Mouse (Mus musculus) kidney, adult 2 months (tissue): ENCODE measurements at regions not wholly inside any gene's neighbourhood (a gene's known extent, or its start where the extent isn't known, plus 50 kb on each side); places are given as distances from the start of the nearest gene placed in this dataset.
A peak's percentile ranks its signal among the peaks of the same experiment; 100 is the strongest.

Source experiments
- DNase-seq: peaks from one replicate; pipeline ENCODE4 v3.0.0; 2021
- H3K27ac ChIP-seq: fragments of 200-500 bp; 2 replicates; pipeline ENCODE4 v1.5.1; 2012; ENCODE audit warnings: low read depth, low read length, control low read depth, inconsistent platforms; ENCODE audit not compliant: insufficient read depth
- H3K27me3 ChIP-seq: fragments of 200-500 bp; replicated peaks from 2 replicates; pipeline ENCODE4 v1.6.1; 2012; ENCODE audit warnings: mild to moderate bottlenecking, moderate library complexity, low read length, inconsistent platforms; ENCODE audit not compliant: control insufficient read depth, insufficient read depth
- H3K36me3 ChIP-seq: fragments of 200-500 bp; 2 replicates; pipeline ENCODE4 v1.6.1; 2012; ENCODE audit warnings: mild to moderate bottlenecking, moderate library complexity, low read length, inconsistent platforms; ENCODE audit not compliant: control insufficient read depth, insufficient read depth
- H3K4me1 ChIP-seq: fragments of 200-500 bp; 2 replicates; pipeline ENCODE4 v1.6.1; 2011; ENCODE audit warnings: low read length; ENCODE audit not compliant: control insufficient read depth, insufficient read depth
- H3K4me3 ChIP-seq: fragments of 200-500 bp; 2 replicates; pipeline ENCODE4 v1.5.1; 2011; ENCODE audit warnings: mild to moderate bottlenecking, low read depth, low read length, control low read depth; ENCODE audit not compliant: insufficient read depth
- CTCF ChIP-seq: fragments of 200-500 bp; conservative IDR thresholded peaks from 2 replicates; pipeline ENCODE4 v1.5.1; 2011; ENCODE audit warnings: low read depth, mild to moderate bottlenecking, control low read depth, low read length, moderate library complexity, mixed read lengths; ENCODE audit not compliant: insufficient read depth, insufficient read length
- POLR2A ChIP-seq: fragments of 200-500 bp; IDR thresholded peaks from one replicate; pipeline ENCODE4 v1.6.1; 2011; ENCODE audit warnings: low read depth, low read length, control low read depth
- WGBS: fragments of 180-500 bp; shearing (Covaris S2); methylation state at CpG from one replicate; pipeline ENCODE4 v1.1.7; 2018; 5-methylcytosine and 5-hydroxymethylcytosine counted together

DNA sequence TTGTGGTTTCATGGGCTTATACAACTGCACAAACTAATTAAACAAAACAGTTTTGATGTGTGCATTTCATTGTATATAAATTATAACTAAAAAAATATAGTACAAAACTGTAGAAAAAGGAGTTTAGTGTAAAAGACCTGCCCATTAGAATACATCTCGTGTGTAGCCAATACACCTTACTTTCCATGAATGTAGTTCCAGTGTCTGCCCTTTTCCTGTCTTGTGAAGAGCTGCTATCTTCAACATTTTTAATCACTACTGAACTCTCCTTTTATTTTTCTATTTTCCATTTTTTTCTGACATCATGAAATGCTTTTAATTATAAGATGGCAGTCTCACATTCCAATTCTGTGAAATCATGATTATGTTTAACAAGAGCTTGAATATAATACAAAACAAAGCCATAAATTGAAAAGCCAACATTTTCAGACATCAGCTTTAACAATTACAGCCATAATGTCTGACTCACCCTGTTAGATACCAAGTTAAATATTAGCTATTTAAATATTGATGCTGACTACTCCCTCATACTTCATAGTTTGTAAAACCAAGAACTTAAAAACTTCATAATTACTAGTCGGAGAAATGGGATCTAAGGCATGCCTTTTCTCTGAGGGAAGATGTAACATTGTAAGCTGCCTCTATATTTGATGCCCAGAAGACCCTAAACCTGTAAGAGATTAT is 163.6 kb upstream of the Sema3d start:
- Histone ChIP-seq H3K4me1 (no peaks in the 10 kb centered on the region), H3K4me3 (no peak overlapping the region), H3K27me3 (no peaks in the 10 kb centered on the region), H3K36me3 (no peaks in the 10 kb centered on the region), H3K27ac (no peak overlapping the region)
- 77% methylated on average over 2 of the region's 2 CpGs for whole genome bisulfite sequencing
- no peak for TF ChIP-seq POLR2A
- TF ChIP-seq CTCF: no peak
- no peak for DNase-seq

DNA sequence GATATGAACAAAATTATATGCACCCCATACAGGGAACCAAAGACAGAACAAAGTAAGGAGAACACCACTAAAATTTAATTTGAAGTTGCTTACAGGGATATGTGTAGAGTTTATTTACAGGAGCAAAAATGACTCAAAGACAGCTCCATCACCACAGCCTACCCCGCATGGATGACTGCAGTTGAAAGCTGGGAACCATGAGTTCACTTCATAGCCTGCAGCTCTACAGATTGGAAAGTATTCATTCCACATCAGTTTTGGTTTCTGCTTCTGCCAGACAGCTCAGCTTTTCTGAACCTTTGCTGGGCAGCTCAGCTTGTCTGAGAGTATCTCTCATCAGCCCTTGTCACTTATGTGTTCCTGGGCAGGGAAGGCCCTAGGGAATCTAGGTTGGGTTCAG is 160.6 kb upstream of the Sema3d start:
- TF ChIP-seq CTCF (no peak), POLR2A (no peak)
- H3K27me3 ChIP-seq: no peaks in the 10 kb centered on the region

DNA sequence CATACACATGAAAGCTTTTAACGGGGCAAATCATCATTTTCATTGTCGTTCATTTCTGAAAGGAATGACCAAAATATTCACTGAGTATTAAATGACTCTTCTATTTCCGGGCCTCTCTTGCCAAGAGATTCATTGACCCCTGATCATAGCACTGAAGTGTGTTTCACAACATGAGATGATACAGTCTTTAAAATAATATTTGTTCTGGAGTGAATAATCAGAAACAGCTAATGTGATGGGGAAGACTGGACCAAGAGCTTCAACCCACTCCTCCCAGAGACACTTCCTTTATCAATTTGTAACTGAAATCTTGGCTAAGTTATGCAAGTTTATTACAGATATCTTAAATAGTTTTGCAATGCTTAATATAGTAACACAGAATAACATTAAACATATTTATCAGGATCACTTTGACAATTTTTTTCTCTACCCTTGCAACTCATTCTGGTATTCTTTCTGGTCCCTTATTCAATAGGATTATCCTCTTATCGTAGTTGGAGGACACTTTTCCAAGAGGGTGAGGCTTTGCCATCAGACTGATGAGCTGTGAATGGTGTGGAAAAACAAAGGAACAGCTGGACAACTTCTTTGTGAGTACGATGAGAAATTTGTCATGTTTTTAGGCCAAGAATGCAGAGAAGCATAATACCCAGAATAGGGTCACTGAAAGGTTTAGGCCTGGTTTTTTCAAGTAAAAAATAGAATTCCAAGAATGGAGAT is 149.6 kb upstream of the Sema3d start:
- no peak for DNase-seq
- WGBS: 73% methylated on average over 5 of the region's 5 CpGs
- Histone ChIP-seq H3K27me3 (no peaks in the 10 kb centered on the region), H3K36me3 (no peaks in the 10 kb centered on the region), H3K4me1 (no peaks in the 10 kb centered on the region), H3K27ac (no peak overlapping the region), H3K4me3 (no peak overlapping the region)
- TF ChIP-seq CTCF (no peak), POLR2A (no peak)

More for the DNA sequence above, 160.6 kb upstream of the Sema3d start:
- Histone ChIP-seq H3K4me1 (no peaks in the 10 kb centered on the region), H3K36me3 (no peaks in the 10 kb centered on the region), H3K4me3 (no peak overlapping the region), H3K27ac (no peak overlapping the region)
- WGBS: 92% methylated on average over 1 of the region's 1 CpGs
- no peak for DNase-seq

DNA sequence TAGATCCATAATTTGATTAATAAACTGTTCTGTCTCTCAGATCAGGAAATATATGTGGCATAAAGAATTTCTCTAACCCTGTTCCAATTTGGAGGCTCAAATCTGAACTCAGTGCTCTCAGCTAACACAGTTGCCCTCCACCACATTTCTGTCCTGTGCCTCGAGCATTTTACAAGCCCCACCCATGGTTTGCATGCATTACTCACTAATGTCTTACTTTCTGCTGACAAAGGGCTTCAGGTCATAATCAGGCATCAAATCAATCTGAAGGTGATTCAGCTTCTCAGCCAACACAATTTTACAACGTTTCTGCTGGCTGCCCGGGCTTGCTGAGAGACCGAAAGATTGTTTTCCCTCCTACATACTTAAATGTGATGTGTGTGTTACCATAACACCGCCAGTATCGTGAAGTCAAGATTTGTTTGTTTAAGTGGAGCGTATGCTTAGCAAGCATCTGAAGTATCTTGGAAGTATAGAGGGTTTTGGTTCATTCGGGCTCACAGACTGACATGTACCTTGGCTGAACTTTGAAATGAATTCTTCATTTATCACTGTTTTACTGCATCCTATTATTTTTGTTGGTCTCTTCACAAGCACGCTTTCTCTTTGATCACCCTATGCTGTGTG is 139.9 kb upstream of the Sema3d start:
- DNase-seq: no peak
- Histone ChIP-seq H3K27me3 (no peaks in the 10 kb centered on the region), H3K27ac (no peak overlapping the region), H3K4me3 (no peak overlapping the region), H3K36me3 (no peaks in the 10 kb centered on the region), H3K4me1 (no peaks in the 10 kb centered on the region)
- 30% methylated on average over 9 of the region's 9 CpGs for WGBS
- TF ChIP-seq POLR2A (no peak), CTCF (no peak)

DNA sequence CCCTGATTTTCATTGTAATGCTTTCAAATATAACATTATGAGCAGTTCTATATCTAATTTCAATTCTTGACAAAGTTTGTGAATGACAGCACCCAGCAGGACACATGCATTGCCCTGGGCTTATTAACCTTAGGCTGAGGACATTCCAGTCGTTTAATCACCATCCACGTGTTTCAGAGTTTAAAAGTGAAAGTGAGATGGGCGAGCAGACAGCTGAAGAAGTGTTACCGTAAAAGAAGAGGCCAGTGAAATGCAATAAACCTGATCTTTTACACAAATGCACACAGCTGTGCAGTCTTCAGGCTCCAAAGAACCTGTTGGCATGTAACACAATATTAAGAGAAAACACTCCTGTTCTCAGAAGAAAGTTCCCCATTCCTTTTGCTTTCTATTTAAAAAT is 89.5 kb upstream of the Sema3d start:
- WGBS: 11% methylated on average over 4 of the region's 4 CpGs
- no peak for DNase-seq
- Histone ChIP-seq H3K4me1 (no peaks in the 10 kb centered on the region), H3K4me3 (peak overlapping the region; percentile 19; the same call in 1 of the 2 replicates), H3K27me3 (no peaks in the 10 kb centered on the region), H3K27ac (no peak overlapping the region), H3K36me3 (no peaks in the 10 kb centered on the region)
- no peak for TF ChIP-seq POLR2A
- TF ChIP-seq CTCF: no peak

DNA sequence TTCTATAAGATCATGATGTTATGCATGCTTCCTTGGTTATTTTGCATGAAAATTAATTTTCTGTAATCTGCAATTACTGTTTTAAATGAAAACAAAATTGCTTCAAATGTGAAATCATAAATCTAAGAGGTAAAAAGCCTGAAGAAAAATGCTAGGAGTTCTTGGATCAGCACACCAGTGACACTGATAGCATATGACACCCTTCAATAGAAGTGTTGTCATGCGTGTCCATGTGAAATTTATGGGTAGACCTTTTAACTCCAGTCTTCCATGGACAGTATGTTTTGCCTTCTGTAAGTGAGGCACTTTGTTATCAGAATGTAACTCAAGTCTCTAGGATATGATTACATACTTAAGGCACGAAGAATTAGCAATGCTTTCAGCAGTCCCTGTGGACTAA is 85.9 kb upstream of the Sema3d start:
- no peaks in the 10 kb centered on the region for H3K27me3 ChIP-seq
- H3K36me3 ChIP-seq: no peaks in the 10 kb centered on the region
- TF ChIP-seq CTCF (no peak), POLR2A (no peak)
- no peak for DNase-seq
- no peak overlapping the region for H3K4me3 ChIP-seq
- H3K4me1 ChIP-seq: no peaks in the 10 kb centered on the region
- 45% methylated on average over 2 of the region's 2 CpGs for WGBS
- no peak overlapping the region for H3K27ac ChIP-seq

DNA sequence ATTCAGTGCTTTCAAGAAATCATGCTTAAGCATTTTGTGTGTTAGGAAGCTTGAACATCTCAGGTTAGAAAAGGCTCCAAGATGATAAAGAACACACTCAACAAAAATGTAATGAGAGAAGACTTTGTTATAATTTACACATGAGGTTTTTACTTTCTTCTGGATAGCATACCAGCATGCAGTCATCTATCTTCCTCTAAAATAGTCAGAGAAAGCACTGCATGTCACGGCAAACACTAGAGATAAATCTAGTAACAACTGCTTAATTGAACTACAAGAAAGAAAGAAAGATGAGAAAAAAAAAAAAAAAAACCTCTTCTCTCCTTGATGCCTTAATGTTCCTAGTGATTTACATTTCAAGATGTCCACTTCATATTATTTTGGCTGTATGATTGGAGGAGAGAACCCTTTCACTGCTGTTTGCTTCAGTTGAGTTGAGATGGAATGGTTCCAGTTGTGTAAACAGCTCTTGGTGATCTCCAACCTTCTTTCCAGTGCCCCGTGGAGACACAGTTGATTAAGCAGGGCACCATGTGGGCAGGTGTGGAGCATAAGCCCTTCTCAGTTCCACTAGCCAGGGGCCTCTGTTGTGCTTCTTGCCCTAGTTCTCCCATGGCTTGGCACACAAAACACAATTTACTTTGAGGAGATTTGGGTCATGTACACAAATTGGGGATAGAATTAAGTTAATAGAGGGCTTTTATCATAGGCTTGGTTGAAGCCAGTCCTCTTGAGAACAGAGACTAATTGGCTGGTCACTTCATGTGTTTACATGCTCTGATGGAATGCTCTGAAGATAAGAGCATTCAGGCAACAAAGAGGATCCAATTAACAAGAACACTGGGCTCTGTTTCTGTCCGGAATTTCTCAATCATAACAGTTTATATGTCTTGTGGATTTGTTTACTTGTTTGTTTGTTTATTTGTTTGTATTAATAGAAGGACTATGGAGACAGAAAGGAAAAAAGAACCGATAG is 81.1 kb upstream of the Sema3d start:
- H3K4me1 ChIP-seq: no peaks in the 10 kb centered on the region
- no peaks in the 10 kb centered on the region for H3K27me3 ChIP-seq
- H3K27ac ChIP-seq: no peak overlapping the region
- TF ChIP-seq CTCF (no peak), POLR2A (no peak)
- WGBS: 42% methylated on average over 4 of the region's 4 CpGs
- DNase-seq: no peak
- no peak overlapping the region for H3K4me3 ChIP-seq
- no peaks in the 10 kb centered on the region for H3K36me3 ChIP-seq
